Mouse (Mus musculus) intestine, postnatal 0 days (tissue): ENCODE data around the gene Nyap1. TPM values are rescaled to one million over a fixed set of nuclear protein-coding genes. Genes with fewer than 3 reads are reported as not detected.

Experiments
- ATAC-seq: fragments of 200-750 bp; cut with Nextera tagmentation; 2 replicates; pipeline ENCODE4 v1.8.0; 2017; ENCODE audit warnings: mild to moderate bottlenecking, moderate TSS enrichment, moderate library complexity
- H3K27ac ChIP-seq: fragments of 300-500 bp; sonication (generic); 2 replicates; pipeline ENCODE4 v1.5.1; 2014; ENCODE audit warnings: mild to moderate bottlenecking, low read depth, low read length, moderate library complexity
- H3K27me3 ChIP-seq: fragments of 300-500 bp; sonication (generic); replicated peaks from 2 replicates; pipeline ENCODE4 v1.6.1; 2014; ENCODE audit warnings: low read length, mixed read lengths; ENCODE audit not compliant: control insufficient read depth, insufficient read depth
- H3K36me3 ChIP-seq: fragments of 300-500 bp; sonication (generic); 2 replicates; pipeline ENCODE4 v1.6.1; 2014; ENCODE audit warnings: mild to moderate bottlenecking, moderate library complexity; ENCODE audit not compliant: control insufficient read depth, insufficient read depth
- H3K4me1 ChIP-seq: fragments of 300-500 bp; sonication (generic); replicated peaks from 2 replicates; pipeline ENCODE4 v1.6.1; 2014; ENCODE audit warnings: antibody characterized with exemption, low read length, mixed read lengths; ENCODE audit not compliant: control insufficient read depth, insufficient read depth
- H3K4me2 ChIP-seq: fragments of 300-500 bp; sonication (generic); replicated peaks from 2 replicates; pipeline ENCODE4 v1.6.1; 2014; ENCODE audit warnings: low read depth, mild to moderate bottlenecking, moderate library complexity
- H3K4me3 ChIP-seq: fragments of 300-500 bp; sonication (generic); 2 replicates; pipeline ENCODE4 v1.5.1; 2014; ENCODE audit warnings: low read depth, low read length
- H3K9ac ChIP-seq: fragments of 300-500 bp; sonication (generic); 2 replicates; pipeline ENCODE4 v1.6.1; 2014; ENCODE audit warnings: mild to moderate bottlenecking, low read depth, low read length
- H3K9me3 ChIP-seq: fragments of 300-500 bp; sonication (generic); 2 replicates; pipeline ENCODE4 v1.6.1; 2016; ENCODE audit warnings: mixed run types; ENCODE audit not compliant: control insufficient read depth
- CTCF ChIP-seq: sonication (generic); IDR thresholded peaks from 2 replicates; pipeline ENCODE4 v1.5.1; 2016; ENCODE audit warnings: low read depth, mild to moderate bottlenecking, control low read depth, antibody characterized with exemption, moderate library complexity
- WGBS: fragments of 180-500 bp; shearing (Covaris S2); extraction: QIAGEN DNeasy Blood & Tissue Kit; methylation state at CpG from one replicate; pipeline ENCODE4 v1.1.7; 2014; 5-methylcytosine and 5-hydroxymethylcytosine counted together
- polyA plus RNA-seq: library from polyadenylated mRNA; unstranded; fragments of >200 nt; fragmentation: Nextera tagmentation; extraction: Ambion mirVana; gene quantifications from 2 replicates; pipeline ENCODE4 v1.2.1, GENCODE M21; 2015

Gene Nyap1
- polyA plus RNA-seq, 1 experiment from 2014 or later = 1.6 TPM

GRCm38 (mm10) chr5:137772755-137773154 is 31.3 kb upstream of the Nyap1 start:
- Histone ChIP-seq H3K27ac (no peak overlapping the region), H3K9me3 (no peaks in the 10 kb centered on the region), H3K4me2 (no peak overlapping the region), H3K4me3 (no peak overlapping the region), H3K27me3 (no peaks in the 10 kb centered on the region), H3K36me3 (no peaks in the 10 kb centered on the region), H3K4me1 (peaks cover 4% of the 10 kb centered on the region; the same call in 1 of the 2 replicates), H3K9ac (no peak overlapping the region)
- ATAC-seq = no peak
- TF ChIP-seq CTCF = no peak

DNA sequence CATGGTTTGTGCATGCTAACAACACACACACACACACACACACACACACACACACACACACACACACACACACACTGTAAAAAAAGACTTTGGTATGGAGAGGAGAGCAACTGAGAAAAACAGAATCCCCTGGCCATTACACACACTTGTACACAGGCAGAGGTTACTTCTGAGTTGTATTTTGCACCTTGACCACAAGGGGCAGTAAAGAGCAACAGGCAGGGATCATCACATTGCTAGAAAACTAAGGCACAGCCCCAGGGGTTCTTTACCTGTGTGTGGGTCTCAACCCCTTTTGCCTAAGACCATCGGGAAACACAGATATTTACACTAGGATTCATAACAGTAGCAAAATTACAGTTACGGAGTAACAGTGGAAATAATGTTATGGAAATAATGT is 29.3 kb upstream of the Nyap1 start:
- ATAC-seq = peak; percentile 59; the same call in 1 of the 2 replicates
- Histone ChIP-seq H3K27ac (no peak overlapping the region), H3K4me1 (no peaks in the 10 kb centered on the region), H3K9ac (no peak overlapping the region), H3K27me3 (no peaks in the 10 kb centered on the region), H3K9me3 (no peaks in the 10 kb centered on the region), H3K36me3 (no peaks in the 10 kb centered on the region), H3K4me2 (no peak overlapping the region), H3K4me3 (no peak overlapping the region)
- 41% methylated on average over 2 of the region's 2 CpGs for WGBS
- TF ChIP-seq CTCF = peak; percentile 95

DNA sequence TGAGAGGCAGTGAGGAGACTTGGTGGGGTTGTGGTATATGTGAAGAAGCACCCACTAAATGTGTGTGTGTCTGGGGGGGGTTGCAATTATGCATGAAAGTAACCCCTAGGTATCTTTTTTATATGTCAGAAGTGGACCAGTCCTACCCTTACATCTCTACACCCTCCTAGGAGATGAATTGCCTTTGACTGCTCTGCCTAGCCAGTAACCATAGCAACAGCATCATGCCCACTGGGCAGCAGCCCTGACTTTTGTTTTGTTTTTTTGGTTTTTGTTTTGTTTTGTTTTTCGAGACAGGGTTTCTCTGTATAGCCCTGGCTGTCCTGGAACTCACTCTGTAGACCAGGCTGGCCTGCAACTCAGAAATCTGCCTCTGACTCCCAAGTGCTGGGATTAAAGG is 27.1 kb upstream of the Nyap1 start:
- no peak overlapping the region for H3K9ac ChIP-seq
- 69% methylated on average over 1 of the region's 1 CpGs for WGBS
- H3K9me3 ChIP-seq = no peaks in the 10 kb centered on the region
- no peak overlapping the region for H3K4me3 ChIP-seq
- no peaks in the 10 kb centered on the region for H3K4me1 ChIP-seq
- no peak for ATAC-seq
- no peak overlapping the region for H3K27ac ChIP-seq
- H3K36me3 ChIP-seq = no peaks in the 10 kb centered on the region
- no peaks in the 10 kb centered on the region for H3K27me3 ChIP-seq
- no peak for TF ChIP-seq CTCF
- no peak overlapping the region for H3K4me2 ChIP-seq

DNA sequence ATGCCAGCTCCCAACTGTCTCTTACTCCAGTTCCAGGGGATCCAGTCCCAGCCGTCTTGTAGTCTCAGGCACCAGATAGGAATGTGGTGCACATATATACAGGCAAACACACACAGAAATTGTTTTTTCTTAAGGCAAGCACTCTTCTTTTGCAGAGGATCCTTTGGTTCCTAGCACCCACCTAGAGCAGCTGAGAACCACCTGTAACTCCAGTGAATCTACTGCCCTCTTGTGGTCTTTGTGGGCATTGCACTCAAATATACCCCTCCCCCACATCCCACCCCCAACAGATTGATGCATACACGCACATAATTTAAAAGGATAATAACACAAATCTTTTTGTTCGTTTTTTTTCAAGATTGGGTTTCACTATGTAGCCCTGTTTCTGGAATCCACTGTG is 24.9 kb upstream of the Nyap1 start:
- Histone ChIP-seq H3K27ac (no peak overlapping the region), H3K9me3 (no peaks in the 10 kb centered on the region), H3K27me3 (no peaks in the 10 kb centered on the region), H3K36me3 (no peaks in the 10 kb centered on the region; the same call in 1 of the 2 replicates), H3K4me2 (no peak overlapping the region), H3K4me1 (no peaks in the 10 kb centered on the region), H3K9ac (no peak overlapping the region), H3K4me3 (no peak overlapping the region)
- TF ChIP-seq CTCF = peak; percentile 70
- WGBS = 59% methylated on average over 3 of the region's 3 CpGs
- no peak for ATAC-seq

- no peak overlapping the region for H3K4me2 ChIP-seq
- H3K36me3 ChIP-seq = peaks cover 3% of the 10 kb centered on the region; the same call in 1 of the 2 replicates
- 58% methylated on average over 9 of the region's 9 CpGs for WGBS
- no peak overlapping the region for H3K4me3 ChIP-seq
- H3K27me3 ChIP-seq = no peaks in the 10 kb centered on the region
- ATAC-seq = no peak
- H3K27ac ChIP-seq = no peak overlapping the region
- no peak overlapping the region for H3K9ac ChIP-seq
- no peak for TF ChIP-seq CTCF
- no peaks in the 10 kb centered on the region for H3K9me3 ChIP-seq
- no peaks in the 10 kb centered on the region for H3K4me1 ChIP-seq
Observed at GRCm38 (mm10) chr5:137764609-137765340, 23.4 kb upstream of the Nyap1 start.

- TF ChIP-seq CTCF = peak; percentile 91
- Histone ChIP-seq H3K27me3 (no peaks in the 10 kb centered on the region), H3K4me2 (no peak overlapping the region), H3K36me3 (peaks cover 44% of the 10 kb centered on the region), H3K27ac (no peak overlapping the region), H3K4me1 (no peaks in the 10 kb centered on the region), H3K9ac (peak overlapping the region; percentile 11; the same call in 1 of the 2 replicates), H3K4me3 (no peak overlapping the region), H3K9me3 (no peaks in the 10 kb centered on the region)
- 31% methylated on average over 4 of the region's 4 CpGs for WGBS
- ATAC-seq = peak; percentile 81
Observed at GRCm38 (mm10) chr5:137759971-137760412, 18.6 kb upstream of the Nyap1 start.
